In genomic region chr10:17331607-17332008, GRCm38 (mm10) we compare ENCODE assay signal across 7 mouse cellular contexts.
DNase-seq lines count a peak whose midpoint lies in the region; ATAC-seq and TF ChIP-seq lines count a peak whose summit lies in the region.

No protein-coding gene starts in this region.

- H3K9me3 ChIP-seq in ES-Bruce4 (replicated peaks; ENCODE audit: control insufficient read depth, insufficient read depth, low read length, poor library complexity, severe bottlenecking): no peaks in the 10 kb centered on the region
- no peaks in the 10 kb centered on the region for H3K9me3 ChIP-seq in embryonic facial prominence, embryonic 13.5 days
- H3K9me3 ChIP-seq in hindbrain, embryonic 14.5 days (ENCODE audit: control insufficient read depth, low read length): no peaks in the 10 kb centered on the region
- H3K9me3 ChIP-seq in liver, embryonic 16.5 days (replicated peaks; ENCODE audit: control insufficient read depth, low read length): no peaks in the 10 kb centered on the region

- no peak for TF ChIP-seq EP300 in ES-Bruce4 (IDR thresholded peaks at IDR 0.05; ENCODE audit: insufficient read depth, low read depth, low read length)

- no peaks in the 10 kb centered on the region for H3K4me1 ChIP-seq in ES-Bruce4 (ENCODE audit: control insufficient read depth, insufficient read depth, low read length)
- peaks cover 37% of the 10 kb centered on the region for H3K4me1 ChIP-seq in embryonic facial prominence, embryonic 13.5 days
- H3K4me1 ChIP-seq in hindbrain, embryonic 14.5 days (replicated peaks; ENCODE audit: control insufficient read depth, insufficient read depth, low read length): peaks cover 24% of the 10 kb centered on the region
- no peaks in the 10 kb centered on the region; the same call in 1 of the 2 replicates for H3K4me1 ChIP-seq in liver, embryonic 16.5 days (ENCODE audit: control insufficient read depth, low read depth, low read length)

- peak overlapping the region; percentile 17; the same call in 1 of the 2 replicates for H3K4me3 ChIP-seq in ES-Bruce4 (ENCODE audit: low read depth, low read length)
- H3K4me3 ChIP-seq in embryonic facial prominence, embryonic 13.5 days: peak overlapping the region; percentile 34
- H3K4me3 ChIP-seq in hindbrain, embryonic 14.5 days (replicated peaks; ENCODE audit: low read length): peak overlapping the region; percentile 27
- peak overlapping the region; percentile 41 for H3K4me3 ChIP-seq in liver, embryonic 16.5 days (ENCODE audit: low read depth, low read length)

- no peak overlapping the region for H3K27ac ChIP-seq in ES-Bruce4 (ENCODE audit: insufficient read depth, low read length)
- H3K27ac ChIP-seq in embryonic facial prominence, embryonic 13.5 days: peak overlapping the region; percentile 28; the same call in 1 of the 2 replicates
- peak overlapping the region; percentile 91 for H3K27ac ChIP-seq in hindbrain, embryonic 14.5 days
- no peak overlapping the region for H3K27ac ChIP-seq in liver, embryonic 16.5 days (ENCODE audit: low read length)

- no peak overlapping the region for H3K9ac ChIP-seq in ES-Bruce4 (ENCODE audit: low read depth, poor library complexity, severe bottlenecking)
- peak overlapping the region; percentile 64 for H3K9ac ChIP-seq in embryonic facial prominence, embryonic 13.5 days
- H3K9ac ChIP-seq in hindbrain, embryonic 14.5 days: peak overlapping the region; percentile 64
- no peak overlapping the region for H3K9ac ChIP-seq in liver, embryonic 16.5 days (ENCODE audit: low read depth, low read length)

- peak overlapping the region; percentile 64 for H3K4me2 ChIP-seq in embryonic facial prominence, embryonic 13.5 days
- peak overlapping the region; percentile 56 for H3K4me2 ChIP-seq in hindbrain, embryonic 14.5 days (replicated peaks)
- H3K4me2 ChIP-seq in liver, embryonic 16.5 days (ENCODE audit: low read depth, low read length): peak overlapping the region; percentile 39

- no peaks in the 10 kb centered on the region for H3K27me3 ChIP-seq in ES-Bruce4 (ENCODE audit: control insufficient read depth, insufficient read depth, low read length, poor library complexity, severe bottlenecking)
- no peaks in the 10 kb centered on the region for H3K27me3 ChIP-seq in embryonic facial prominence, embryonic 13.5 days
- H3K27me3 ChIP-seq in hindbrain, embryonic 14.5 days (ENCODE audit: control insufficient read depth, insufficient read depth, low read length): no peaks in the 10 kb centered on the region
- H3K27me3 ChIP-seq in liver, embryonic 16.5 days (ENCODE audit: control insufficient read depth, insufficient read depth, low read depth, low read length): no peaks in the 10 kb centered on the region

- ATAC-seq in embryonic facial prominence, embryonic 13.5 days (ENCODE audit: insufficient number of reproducible peaks, insufficient read depth, low FRiP score, low TSS enrichment, low read depth): no peak
- peak; percentile 80 for ATAC-seq in hindbrain, embryonic 14.5 days (ENCODE audit: low FRiP score)
- ATAC-seq in liver, embryonic 16.5 days (ENCODE audit: low read depth): no peak

- TF ChIP-seq CTCF in ES-Bruce4 (IDR thresholded peaks at IDR 0.05; ENCODE audit: low read depth, low read length): no peak

- 1% methylated on average over 7 of the region's 7 CpGs for WGBS in embryonic facial prominence, embryonic 13.5 days
- WGBS in hindbrain, embryonic 14.5 days: 0% methylated on average over 6 of the region's 7 CpGs
- WGBS in liver, embryonic 16.5 days (ENCODE audit: insufficient replicate concordance): 7% methylated on average over 7 of the region's 7 CpGs

- intact Hi-C loops in gastrocnemius, postnatal 36 days (cut with DNase I): no loop called here

- peak; percentile 25 for DNase-seq in adrenal gland, postnatal 14 days
- DNase-seq in hindbrain, embryonic 14.5 days (ENCODE audit: low spot score): peak; percentile 54
- peak; percentile 29 for DNase-seq in right cerebral cortex, postnatal 25 days
- DNase-seq in gastrocnemius, postnatal 36 days: no peak

- TF ChIP-seq POLR2A in ES-Bruce4 (IDR thresholded peaks at IDR 0.05; ENCODE audit: insufficient read depth, low read length): no peak

- no peaks in the 10 kb centered on the region for H3K36me3 ChIP-seq in ES-Bruce4 (ENCODE audit: control insufficient read depth, insufficient read depth, low read length, poor library complexity, severe bottlenecking)
- H3K36me3 ChIP-seq in embryonic facial prominence, embryonic 13.5 days: no peaks in the 10 kb centered on the region
- no peaks in the 10 kb centered on the region for H3K36me3 ChIP-seq in hindbrain, embryonic 14.5 days (replicated peaks; ENCODE audit: control insufficient read depth, insufficient read depth)
- no peaks in the 10 kb centered on the region for H3K36me3 ChIP-seq in liver, embryonic 16.5 days (ENCODE audit: control insufficient read depth, insufficient read depth)

Comparison
In these comparisons a context has a peak if more than half of its experiments do, and no peak if none do; other contexts are left out.
1. H3K27ac ChIP-seq: peak in embryonic facial prominence, embryonic 13.5 days (single experiment) and hindbrain, embryonic 14.5 days (single experiment); none in ES-Bruce4 (single experiment) and liver, embryonic 16.5 days (single experiment).
2. H3K9ac ChIP-seq: peak in embryonic facial prominence, embryonic 13.5 days (single experiment) and hindbrain, embryonic 14.5 days (single experiment); none in ES-Bruce4 (single experiment) and liver, embryonic 16.5 days (single experiment).
3. DNase-seq: peak in adrenal gland, postnatal 14 days (single experiment), hindbrain, embryonic 14.5 days (single experiment) and right cerebral cortex, postnatal 25 days (single experiment); none in gastrocnemius, postnatal 36 days (0 of 2).
4. Peak in every context shown above with its lines, with median percentiles within 50 percentile points of each other: H3K4me3 ChIP-seq and H3K4me2 ChIP-seq.